Mouse (Mus musculus): ENCODE measurements around the gene Rgs3. TPM values are rescaled to one million over a fixed set of nuclear protein-coding genes. Genes with fewer than 3 reads are reported as not detected.

Gene Rgs3
- polyA plus RNA-seq, 1 experiment = 45.8 TPM

DNA sequence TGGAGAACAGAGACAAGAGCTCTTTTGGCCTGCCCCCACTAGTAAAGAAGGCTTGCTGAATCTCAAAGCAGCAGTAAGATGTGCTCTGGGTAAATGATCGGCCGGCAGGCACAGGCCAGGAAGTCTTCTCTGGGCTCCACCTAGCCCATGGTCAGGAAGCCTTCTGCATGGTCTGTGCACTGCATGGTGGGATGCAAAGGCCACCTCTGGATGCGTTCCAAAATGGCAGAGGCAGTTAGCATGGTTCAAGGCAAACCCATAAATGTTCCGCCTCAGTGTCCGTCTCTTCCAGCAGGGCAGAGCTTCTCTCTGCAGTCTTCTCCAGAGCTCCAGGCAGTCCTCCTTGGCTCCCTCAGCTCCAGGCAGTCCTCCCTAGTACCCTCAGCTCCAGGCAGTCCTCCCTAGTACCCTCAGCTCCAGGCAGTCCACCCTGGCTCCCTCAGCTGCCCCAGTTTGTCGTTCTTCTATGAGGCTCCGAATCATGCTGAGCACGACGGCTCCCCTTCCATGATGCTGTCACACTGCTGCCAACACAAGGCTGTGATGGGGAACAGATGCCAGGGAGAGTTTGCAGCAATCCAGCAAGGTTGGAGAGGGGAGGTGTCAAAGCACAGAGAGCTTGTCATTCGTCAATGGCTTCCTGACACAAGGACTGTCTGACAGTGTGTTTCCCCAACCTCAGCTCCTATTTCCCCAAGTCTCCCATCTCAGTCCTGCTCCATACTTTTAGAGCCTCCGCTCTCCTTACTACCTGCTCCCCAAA is 84.6 kb downstream of the Rgs3 start:
- Histone ChIP-seq H3K36me3 (ENCODE audit: control insufficient read depth, insufficient read depth, low read length) (peaks cover 5% of the 10 kb centered on the region), H3K4me3 (ENCODE audit: low read depth, low read length) (no peak overlapping the region), H3K27ac (ENCODE audit: insufficient read depth, low read depth, low read length) (no peak overlapping the region), H3K4me1 (ENCODE audit: control insufficient read depth, insufficient read depth, insufficient read length, low read length) (peaks cover 21% of the 10 kb centered on the region), H3K27me3 (ENCODE audit: control insufficient read depth, insufficient read depth, low read length) (no peaks in the 10 kb centered on the region)
- 89% methylated on average over 11 of the region's 11 CpGs for whole genome bisulfite sequencing
- TF ChIP-seq POLR2A (IDR thresholded peaks at IDR 0.05; ENCODE audit: low read depth, low read length) (no peak), CTCF (IDR thresholded peaks at IDR 0.05; ENCODE audit: extremely low read depth, insufficient read length, insufficient replicate concordance, low read depth, low read length) (no peak)

GRCm38 (mm10) chr4:62646556-62647248 is 87.1 kb downstream of the Rgs3 start:
- TF ChIP-seq POLR2A (IDR thresholded peaks at IDR 0.05; ENCODE audit: low read depth, low read length) (no peak), CTCF (IDR thresholded peaks at IDR 0.05; ENCODE audit: extremely low read depth, insufficient read length, insufficient replicate concordance, low read depth, low read length) (no peak)
- Histone ChIP-seq H3K27ac (ENCODE audit: insufficient read depth, low read depth, low read length) (no peak overlapping the region), H3K4me1 (ENCODE audit: control insufficient read depth, insufficient read depth, insufficient read length, low read length) (peaks cover 11% of the 10 kb centered on the region; the same call in 1 of the 2 replicates), H3K27me3 (ENCODE audit: control insufficient read depth, insufficient read depth, low read length) (no peaks in the 10 kb centered on the region), H3K4me3 (ENCODE audit: low read depth, low read length) (no peak overlapping the region), H3K36me3 (ENCODE audit: control insufficient read depth, insufficient read depth, low read length) (peaks cover 5% of the 10 kb centered on the region)
- 36% methylated on average over 9 of the region's 9 CpGs for WGBS

DNA sequence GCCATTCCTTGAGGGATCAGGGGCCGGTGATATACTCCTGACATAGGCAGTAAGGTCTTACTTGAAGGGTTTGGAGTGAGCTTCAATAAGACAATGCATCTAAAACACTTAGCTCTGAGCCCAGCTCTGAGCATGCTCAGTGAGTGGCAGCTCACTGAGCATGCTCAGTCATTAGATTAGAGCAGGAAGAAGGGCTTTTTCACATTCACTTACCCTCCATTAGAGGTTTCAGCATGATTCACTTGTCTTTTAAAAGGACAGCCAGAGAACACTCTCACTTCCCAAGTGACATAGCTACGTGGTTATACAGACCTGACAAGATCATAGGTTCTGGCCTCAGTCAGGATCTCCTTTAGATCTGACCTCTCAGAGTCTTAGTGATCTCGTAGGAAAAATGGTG is 89.2 kb downstream of the Rgs3 start:
- Histone ChIP-seq H3K36me3 (ENCODE audit: control insufficient read depth, insufficient read depth, low read length) (peaks cover 7% of the 10 kb centered on the region; the same call in 1 of the 2 replicates), H3K4me3 (ENCODE audit: low read depth, low read length) (no peak overlapping the region), H3K27me3 (ENCODE audit: control insufficient read depth, insufficient read depth, low read length) (no peaks in the 10 kb centered on the region), H3K27ac (ENCODE audit: insufficient read depth, low read depth, low read length) (no peak overlapping the region), H3K4me1 (ENCODE audit: control insufficient read depth, insufficient read depth, insufficient read length, low read length) (peaks cover 9% of the 10 kb centered on the region; the same call in 1 of the 2 replicates)
- whole genome bisulfite sequencing = 93% methylated on average over 3 of the region's 3 CpGs
- no peak for TF ChIP-seq CTCF (IDR thresholded peaks at IDR 0.05; ENCODE audit: extremely low read depth, insufficient read length, insufficient replicate concordance, low read depth, low read length)

GRCm38 (mm10) chr4:62649536-62650230 is 90.0 kb downstream of the Rgs3 start:
- Histone ChIP-seq H3K27ac (ENCODE audit: insufficient read depth, low read depth, low read length) (no peak overlapping the region), H3K4me3 (ENCODE audit: low read depth, low read length) (no peak overlapping the region), H3K27me3 (ENCODE audit: control insufficient read depth, insufficient read depth, low read length) (no peaks in the 10 kb centered on the region), H3K4me1 (ENCODE audit: control insufficient read depth, insufficient read depth, insufficient read length, low read length) (peaks cover 9% of the 10 kb centered on the region; the same call in 1 of the 2 replicates), H3K36me3 (ENCODE audit: control insufficient read depth, insufficient read depth, low read length) (peaks cover 9% of the 10 kb centered on the region; the same call in 1 of the 2 replicates)
- TF ChIP-seq POLR2A (IDR thresholded peaks at IDR 0.05; ENCODE audit: low read depth, low read length) = no peak
- no peak for TF ChIP-seq CTCF (IDR thresholded peaks at IDR 0.05; ENCODE audit: extremely low read depth, insufficient read length, insufficient replicate concordance, low read depth, low read length)
- WGBS = 85% methylated on average over 8 of the region's 8 CpGs

GRCm38 (mm10) chr4:62651179-62651760 is 91.6 kb downstream of the Rgs3 start:
- Histone ChIP-seq H3K27ac (ENCODE audit: insufficient read depth, low read depth, low read length) (no peak overlapping the region), H3K27me3 (ENCODE audit: control insufficient read depth, insufficient read depth, low read length) (no peaks in the 10 kb centered on the region), H3K4me3 (ENCODE audit: low read depth, low read length) (no peak overlapping the region), H3K36me3 (ENCODE audit: control insufficient read depth, insufficient read depth, low read length) (peaks cover 9% of the 10 kb centered on the region; the same call in 1 of the 2 replicates), H3K4me1 (ENCODE audit: control insufficient read depth, insufficient read depth, insufficient read length, low read length) (peaks cover 9% of the 10 kb centered on the region; the same call in 1 of the 2 replicates)
- TF ChIP-seq CTCF (IDR thresholded peaks at IDR 0.05; ENCODE audit: extremely low read depth, insufficient read length, insufficient replicate concordance, low read depth, low read length) (no peak), POLR2A (IDR thresholded peaks at IDR 0.05; ENCODE audit: low read depth, low read length) (no peak)
- 70% methylated on average over 7 of the region's 7 CpGs for WGBS

DNA sequence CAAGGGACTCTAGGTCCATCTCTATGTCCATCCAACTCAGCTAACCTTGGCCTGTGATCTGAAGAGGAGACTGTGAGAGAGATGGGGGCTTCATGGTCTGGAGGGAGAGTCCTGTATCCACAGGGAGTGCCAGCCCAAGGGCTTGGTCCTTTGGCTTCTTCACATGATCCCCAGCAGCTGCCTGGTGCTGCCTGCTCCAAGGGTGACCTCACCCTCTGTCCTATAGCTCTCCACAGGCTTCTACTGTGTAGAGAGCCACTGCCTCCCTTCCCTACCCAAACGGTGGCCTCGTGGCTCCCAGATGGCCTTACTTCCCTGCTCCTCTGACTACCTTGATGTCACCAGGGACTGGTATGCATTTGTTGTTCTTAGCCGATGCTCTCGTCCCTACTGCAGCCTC is 92.6 kb downstream of the Rgs3 start:
- no peak for TF ChIP-seq CTCF (IDR thresholded peaks at IDR 0.05; ENCODE audit: extremely low read depth, insufficient read length, insufficient replicate concordance, low read depth, low read length)
- no peak for TF ChIP-seq POLR2A (IDR thresholded peaks at IDR 0.05; ENCODE audit: low read depth, low read length)
- peaks cover 9% of the 10 kb centered on the region; the same call in 1 of the 2 replicates for H3K4me1 ChIP-seq (ENCODE audit: control insufficient read depth, insufficient read depth, insufficient read length, low read length)
- WGBS = 82% methylated on average over 4 of the region's 4 CpGs

More for the DNA sequence above, 92.6 kb downstream of the Rgs3 start:
- no peak overlapping the region for H3K4me3 ChIP-seq (ENCODE audit: low read depth, low read length)
- H3K27ac ChIP-seq (ENCODE audit: insufficient read depth, low read depth, low read length) = no peak overlapping the region
- no peaks in the 10 kb centered on the region for H3K27me3 ChIP-seq (ENCODE audit: control insufficient read depth, insufficient read depth, low read length)
- H3K36me3 ChIP-seq (ENCODE audit: control insufficient read depth, insufficient read depth, low read length) = peaks cover 13% of the 10 kb centered on the region; the same call in 1 of the 2 replicates

Measured in small intestine, adult 2 months (tissue).